Mouse (Mus musculus) stomach, postnatal 0 days (tissue): ENCODE data around the gene Klk7. TPM values are rescaled to one million over a fixed set of nuclear protein-coding genes. Genes with fewer than 3 reads are reported as not detected.
A peak's percentile ranks its signal among the peaks of the same experiment; 100 is the strongest.

Experiments used
- ATAC-seq: fragments of 200-750 bp; cut with Nextera tagmentation; 2 replicates; pipeline ENCODE4 v1.8.0; 2017; ENCODE audit not compliant: low FRiP score, low TSS enrichment
- DNase-seq: peaks from one replicate; pipeline ENCODE4 v3.0.0-alpha.2; 2016; ENCODE audit warnings: low spot score
- H3K27ac ChIP-seq: fragments of 300-500 bp; sonication (generic); replicated peaks from 2 replicates; pipeline ENCODE4 v1.5.1; 2014; ENCODE audit warnings: mild to moderate bottlenecking, control low read depth
- H3K27me3 ChIP-seq: fragments of 300-500 bp; sonication (generic); 2 replicates; pipeline ENCODE4 v1.6.1; 2014; ENCODE audit warnings: low read length; ENCODE audit not compliant: control insufficient read depth, insufficient read depth
- H3K36me3 ChIP-seq: fragments of 300-500 bp; sonication (generic); 2 replicates; pipeline ENCODE4 v1.6.1; 2014; ENCODE audit warnings: low read length, mixed read lengths; ENCODE audit not compliant: control insufficient read depth, insufficient read depth
- H3K4me1 ChIP-seq: fragments of 300-500 bp; sonication (generic); replicated peaks from 2 replicates; pipeline ENCODE4 v1.6.1; 2014; ENCODE audit warnings: antibody characterized with exemption; ENCODE audit not compliant: control insufficient read depth, insufficient read depth
- H3K4me2 ChIP-seq: fragments of 300-500 bp; sonication (generic); replicated peaks from 2 replicates; pipeline ENCODE4 v1.6.1; 2014; ENCODE audit warnings: low read depth, mild to moderate bottlenecking, control low read depth, moderate library complexity
- H3K4me3 ChIP-seq: fragments of 300-500 bp; sonication (generic); 2 replicates; pipeline ENCODE4 v1.5.1; 2014; ENCODE audit warnings: low read depth, low read length, control low read depth
- H3K9ac ChIP-seq: fragments of 300-500 bp; sonication (generic); 2 replicates; pipeline ENCODE4 v1.6.1; 2014; ENCODE audit warnings: mild to moderate bottlenecking, low read length, control low read depth, mixed read lengths
- H3K9me3 ChIP-seq: fragments of 300-500 bp; sonication (generic); 2 replicates; pipeline ENCODE4 v1.6.1; 2016; ENCODE audit warnings: low read length; ENCODE audit not compliant: control insufficient read depth
- CTCF ChIP-seq: IDR thresholded peaks from 2 replicates; pipeline ENCODE4 v1.5.1; 2016; ENCODE audit warnings: antibody characterized with exemption, low read depth, mild to moderate bottlenecking, moderate library complexity
- EP300 ChIP-seq: optimal IDR thresholded peaks from 2 replicates; pipeline ENCODE3; 2016; ENCODE audit warnings: antibody characterized with exemption
- WGBS: fragments of 180-500 bp; shearing (Covaris S2); extraction: QIAGEN DNeasy Blood & Tissue Kit; methylation state at CpG from one replicate; pipeline ENCODE4 v1.1.7; 2014; 5-methylcytosine and 5-hydroxymethylcytosine counted together
- polyA plus RNA-seq: library from polyadenylated mRNA; unstranded; fragments of >200 nt; fragmentation: Nextera tagmentation; extraction: Ambion mirVana; gene quantifications from 2 replicates; pipeline ENCODE4 v1.2.1, GENCODE M21; 2015

Klk7 gene
- 56.5 and 56.8 TPM in 2 replicates for polyA plus RNA-seq

DNA sequence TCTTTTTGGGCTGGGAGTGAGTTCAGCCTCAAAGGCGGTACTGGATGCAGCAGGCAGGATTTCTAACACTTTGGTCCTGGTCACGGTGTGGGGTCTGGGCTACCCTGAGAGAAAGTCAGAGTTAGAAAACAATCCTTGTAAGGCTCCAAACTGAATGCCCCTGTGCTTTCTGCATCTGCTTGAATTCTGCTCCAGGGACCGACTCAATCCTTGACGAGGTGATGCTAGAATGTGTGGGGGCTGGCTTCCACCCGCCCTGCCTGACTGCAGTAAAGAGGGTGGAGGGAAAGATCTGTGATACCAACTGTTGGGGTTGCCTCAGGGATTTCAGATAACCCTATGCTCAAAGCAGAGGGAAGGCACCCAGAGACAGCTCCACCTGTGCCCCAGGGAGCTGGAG is at the start of gene Klk7:
Gene Klk7 (plus strand): TSS at position 301 of the 400 bp plus-strand sequence.
- no peak within 1 kb of the TSS for H3K4me2 ChIP-seq
- TF ChIP-seq EP300 (no peak), CTCF (no peak)
- no peak within 1 kb of the TSS for H3K9ac ChIP-seq
- no peaks in the 10 kb centered on the region for H3K9me3 ChIP-seq
- no peaks in the 10 kb centered on the region; the same call in 1 of the 2 replicates for H3K27me3 ChIP-seq
- H3K36me3 ChIP-seq: no peaks in the 10 kb centered on the region
- H3K4me3 ChIP-seq: no peak within 1 kb of the TSS
- ATAC-seq: no peak
- WGBS: 44% methylated on average over 5 of the region's 5 CpGs
- no peak within 1 kb of the TSS for H3K27ac ChIP-seq
- DNase-seq: no peak
- no peaks in the 10 kb centered on the region for H3K4me1 ChIP-seq

DNA sequence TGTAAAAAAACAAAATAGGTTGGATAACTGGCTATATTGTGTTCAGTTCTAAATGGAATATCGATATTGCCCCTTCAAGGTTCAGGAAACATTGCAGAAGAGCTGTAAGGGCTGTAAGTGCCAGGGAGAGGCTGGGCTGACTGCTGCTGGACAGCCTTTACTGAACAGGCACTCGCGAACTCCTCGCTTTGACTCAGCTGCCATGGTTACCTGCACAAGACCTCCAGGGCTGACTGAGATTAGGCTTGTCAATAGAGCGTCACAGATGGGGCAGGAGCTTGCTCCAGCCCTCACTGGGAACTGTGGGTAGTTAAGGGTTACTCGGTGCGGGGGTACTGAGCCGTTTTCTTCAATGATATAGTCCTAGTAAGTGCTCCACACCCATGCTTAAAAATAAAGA is 44.6 kb upstream of the Klk7 start:
- Histone ChIP-seq H3K9ac (no peak overlapping the region), H3K36me3 (no peaks in the 10 kb centered on the region), H3K27me3 (no peaks in the 10 kb centered on the region), H3K4me3 (no peak overlapping the region), H3K9me3 (no peaks in the 10 kb centered on the region), H3K4me2 (no peak overlapping the region), H3K4me1 (no peaks in the 10 kb centered on the region), H3K27ac (no peak overlapping the region)
- DNase-seq (no peak), ATAC-seq (no peak)
- TF ChIP-seq EP300 (no peak), CTCF (no peak)
- 34% methylated on average over 8 of the region's 8 CpGs for WGBS

DNA sequence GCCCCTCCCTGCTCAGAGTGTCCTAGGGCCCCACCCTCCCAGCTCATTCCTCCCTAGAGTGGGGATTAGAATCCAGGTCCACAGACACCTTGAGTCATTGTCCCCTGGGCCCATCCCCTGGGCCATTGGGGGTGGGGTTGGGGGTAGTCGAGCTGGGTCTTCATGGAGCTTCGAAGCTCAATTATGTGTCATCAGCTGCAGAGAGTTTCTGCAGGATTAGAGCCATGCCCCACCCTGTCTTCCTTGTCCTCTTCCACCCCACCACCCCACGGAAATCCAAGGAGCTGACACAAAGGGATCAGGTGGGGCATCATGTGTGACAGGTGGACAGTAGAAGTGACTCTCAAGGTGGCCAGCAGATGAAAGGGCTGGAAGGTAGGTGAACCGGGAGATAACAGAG is 42.5 kb upstream of the Klk7 start, which contains the start of gene Klk12:
Gene Klk12 (plus strand): TSS at position 301 of the 400 bp plus-strand sequence.
- 62% methylated on average over 4 of the region's 4 CpGs for WGBS
- TF ChIP-seq CTCF (no peak), EP300 (no peak)
- Histone ChIP-seq H3K9ac (no peak within 1 kb of the TSS), H3K36me3 (no peaks in the 10 kb centered on the region), H3K27me3 (no peaks in the 10 kb centered on the region), H3K4me3 (no peak within 1 kb of the TSS), H3K27ac (no peak within 1 kb of the TSS), H3K4me1 (no peaks in the 10 kb centered on the region), H3K9me3 (no peaks in the 10 kb centered on the region), H3K4me2 (no peak within 1 kb of the TSS)
- DNase-seq (no peak), ATAC-seq (no peak)

DNA sequence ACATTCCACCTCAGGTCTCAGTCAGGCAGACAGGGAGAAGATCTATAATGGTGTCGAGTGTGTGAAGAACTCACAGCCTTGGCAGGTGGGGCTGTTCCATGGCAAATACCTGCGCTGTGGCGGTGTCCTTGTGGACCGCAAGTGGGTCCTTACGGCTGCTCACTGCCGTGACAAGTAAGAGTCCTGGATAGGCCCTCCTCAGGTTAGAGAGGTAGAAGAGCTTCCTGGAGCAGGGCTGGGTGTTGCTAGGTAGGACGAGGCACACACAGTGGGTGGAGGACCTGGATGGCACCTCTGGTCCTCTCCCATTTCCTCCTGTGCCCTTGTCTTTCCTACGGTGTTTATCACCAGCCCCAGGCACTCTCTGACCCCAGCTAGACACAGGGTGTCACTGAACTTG is 41.5 kb upstream of the Klk7 start:
- DNase-seq: peak; percentile 8
- Histone ChIP-seq H3K4me1 (no peaks in the 10 kb centered on the region), H3K9ac (no peak overlapping the region), H3K36me3 (no peaks in the 10 kb centered on the region), H3K4me3 (no peak overlapping the region), H3K27ac (no peak overlapping the region), H3K27me3 (no peaks in the 10 kb centered on the region), H3K4me2 (no peak overlapping the region), H3K9me3 (no peaks in the 10 kb centered on the region)
- TF ChIP-seq EP300 (no peak), CTCF (no peak)
- 85% methylated on average over 8 of the region's 8 CpGs for WGBS
- no peak for ATAC-seq

DNA sequence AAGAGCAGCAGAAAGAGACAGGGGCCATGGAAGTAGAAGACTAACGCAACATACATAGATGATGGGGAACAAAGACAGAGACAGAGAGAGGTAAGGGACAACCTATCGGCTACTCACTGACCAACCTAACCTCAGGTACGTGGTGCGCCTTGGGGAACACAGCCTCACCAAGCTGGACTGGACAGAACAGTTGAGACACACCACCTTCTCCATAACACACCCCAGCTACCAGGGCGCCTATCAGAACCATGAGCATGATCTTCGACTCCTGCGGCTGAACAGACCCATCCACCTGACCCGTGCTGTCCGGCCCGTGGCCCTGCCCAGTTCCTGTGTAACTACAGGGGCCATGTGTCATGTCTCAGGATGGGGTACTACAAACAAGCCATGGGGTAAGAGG is 40.4 kb upstream of the Klk7 start:
- Histone ChIP-seq H3K9me3 (no peaks in the 10 kb centered on the region), H3K27me3 (no peaks in the 10 kb centered on the region), H3K9ac (no peak overlapping the region), H3K4me3 (no peak overlapping the region), H3K4me1 (no peaks in the 10 kb centered on the region), H3K4me2 (no peak overlapping the region), H3K27ac (no peak overlapping the region), H3K36me3 (no peaks in the 10 kb centered on the region)
- ATAC-seq (no peak), DNase-seq (peak; percentile 5)
- no peak for TF ChIP-seq CTCF
- 90% methylated on average over 10 of the region's 10 CpGs for WGBS

DNA sequence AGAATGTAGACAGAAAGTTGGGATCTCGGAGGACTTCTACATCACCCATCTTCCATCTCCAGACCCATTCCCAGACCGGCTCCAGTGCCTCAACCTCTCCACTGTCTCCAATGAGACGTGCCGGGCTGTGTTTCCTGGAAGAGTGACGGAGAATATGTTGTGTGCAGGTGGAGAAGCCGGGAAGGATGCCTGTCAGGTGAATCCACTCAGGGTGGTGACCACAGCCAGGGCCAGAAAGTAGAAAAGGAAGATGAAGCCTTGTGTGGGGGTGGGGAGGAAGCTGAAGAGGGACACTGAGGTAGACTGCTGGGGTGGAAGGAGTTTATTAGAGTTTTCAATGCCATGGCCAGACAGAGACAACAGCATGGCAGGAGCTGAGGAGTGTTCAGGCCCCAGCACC is 39.2 kb upstream of the Klk7 start:
- DNase-seq (peak; percentile 10), ATAC-seq (no peak)
- Histone ChIP-seq H3K4me3 (no peak overlapping the region), H3K4me2 (no peak overlapping the region), H3K9me3 (no peaks in the 10 kb centered on the region), H3K27ac (no peak overlapping the region), H3K27me3 (no peaks in the 10 kb centered on the region), H3K4me1 (no peaks in the 10 kb centered on the region), H3K9ac (no peak overlapping the region), H3K36me3 (no peaks in the 10 kb centered on the region)
- 92% methylated on average over 6 of the region's 6 CpGs for WGBS
- TF ChIP-seq CTCF: no peak
- TF ChIP-seq EP300: no peak
